Mouse (Mus musculus): ENCODE data around the gene Prdm1.

Prdm1 gene

GRCm38 (mm10) chr10:44456757-44457595, 71.3 kb downstream of the Prdm1 start:
- no peak for DNase-seq (ENCODE audit: low spot score in 2 of 2)

- DNase-seq (ENCODE audit: low spot score in 2 of 2): no peak
These were observed 73.5 kb downstream of the Prdm1 start for GRCm38 (mm10) chr10:44454753-44455152.

GRCm38 (mm10) chr10:44454111-44454510, 74.2 kb downstream of the Prdm1 start:
- no peak for DNase-seq (ENCODE audit: low spot score in 2 of 2)

GRCm38 (mm10) chr10:44450835-44451234, 77.5 kb downstream of the Prdm1 start:
- no peak for DNase-seq (ENCODE audit: low spot score in 2 of 2)

- no peak for DNase-seq (ENCODE audit: low spot score in 2 of 2)
These were observed 78.2 kb downstream of the Prdm1 start for GRCm38 (mm10) chr10:44450108-44450507.

GRCm38 (mm10) chr10:44449666-44450065, 78.6 kb downstream of the Prdm1 start:
- DNase-seq (ENCODE audit: low spot score in 2 of 2): no peak

GRCm38 (mm10) chr10:44448165-44448564, 80.1 kb downstream of the Prdm1 start:
- no peak for DNase-seq (ENCODE audit: low spot score in 2 of 2)

- no peak for DNase-seq (ENCODE audit: low spot score in 2 of 2)
These were observed 80.7 kb downstream of the Prdm1 start for GRCm38 (mm10) chr10:44447406-44448139.

- DNase-seq (ENCODE audit: low spot score in 2 of 2): no peak
These were observed 81.3 kb downstream of the Prdm1 start for GRCm38 (mm10) chr10:44447001-44447400.

GRCm38 (mm10) chr10:44444415-44444814, 83.9 kb downstream of the Prdm1 start:
- DNase-seq (ENCODE audit: low spot score in 2 of 2): no peak

GRCm38 (mm10) chr10:44443696-44444095, 84.6 kb downstream of the Prdm1 start:
- no peak for DNase-seq (ENCODE audit: low spot score in 2 of 2)

GRCm38 (mm10) chr10:44439732-44440131, 88.6 kb downstream of the Prdm1 start:
- DNase-seq (ENCODE audit: low spot score in 2 of 2): no peak

- no peak for DNase-seq (ENCODE audit: low spot score in 2 of 2)
These were observed 90.7 kb downstream of the Prdm1 start for GRCm38 (mm10) chr10:44437614-44438013.

- no peak for DNase-seq (ENCODE audit: low spot score in 2 of 2)
These were observed 92.3 kb downstream of the Prdm1 start for GRCm38 (mm10) chr10:44435956-44436355.

- DNase-seq (ENCODE audit: low spot score in 2 of 2): no peak
These were observed 93.6 kb downstream of the Prdm1 start for GRCm38 (mm10) chr10:44434702-44435181.

GRCm38 (mm10) chr10:44432235-44432634, 96.1 kb downstream of the Prdm1 start:
- no peak for DNase-seq (ENCODE audit: low spot score in 2 of 2)

- no peak for DNase-seq (ENCODE audit: low spot score in 2 of 2)
These were observed 96.6 kb downstream of the Prdm1 start for GRCm38 (mm10) chr10:44431689-44432088.

- DNase-seq (ENCODE audit: low spot score in 2 of 2): no peak
These were observed 99.0 kb downstream of the Prdm1 start for GRCm38 (mm10) chr10:44429177-44429888.

GRCm38 (mm10) chr10:44427891-44428361, 100.4 kb downstream of the Prdm1 start:
- DNase-seq (ENCODE audit: low spot score in 2 of 2): no peak

- DNase-seq (ENCODE audit: low spot score in 2 of 2): no peak
These were observed 100.9 kb downstream of the Prdm1 start for GRCm38 (mm10) chr10:44427426-44427825.

GRCm38 (mm10) chr10:44425013-44425412, 103.3 kb downstream of the Prdm1 start:
- no peak for DNase-seq (ENCODE audit: low spot score in 2 of 2)

- no peak for DNase-seq (ENCODE audit: low spot score in 2 of 2)
These were observed 106.4 kb downstream of the Prdm1 start for GRCm38 (mm10) chr10:44421896-44422295.
